Mouse (Mus musculus) erythroblast, embryonic 14.5 days (primary cell): ENCODE data around the gene Lrrc4c. TPM values are rescaled to one million over a fixed set of nuclear protein-coding genes. Genes with fewer than 3 reads are reported as not detected.

Source experiments
- H3K27me3 ChIP-seq: 2 replicates; pipeline ENCODE4 v1.6.1; 2012; ENCODE audit warnings: inconsistent platforms; ENCODE audit not compliant: control insufficient read depth
- H3K36me3 ChIP-seq: 2 replicates; pipeline ENCODE4 v1.6.1; 2012; ENCODE audit warnings: mild to moderate bottlenecking, inconsistent platforms; ENCODE audit not compliant: control insufficient read depth
- H3K4me1 ChIP-seq: 2 replicates; pipeline ENCODE4 v1.6.1; 2012; ENCODE audit warnings: inconsistent platforms; ENCODE audit not compliant: control insufficient read depth
- H3K4me3 ChIP-seq: replicated peaks from 2 replicates; pipeline ENCODE3; 2012; ENCODE audit warnings: moderate library complexity, mild to moderate bottlenecking, inconsistent platforms
- H3K9me3 ChIP-seq: 2 replicates; pipeline ENCODE4 v1.6.1; 2012; ENCODE audit warnings: low read length, inconsistent platforms, mixed read lengths; ENCODE audit not compliant: control insufficient read depth
- GATA1 ChIP-seq: IDR thresholded peaks from 2 replicates; pipeline ENCODE4 v1.6.1; 2012; ENCODE audit warnings: low read length, inconsistent platforms, mixed read lengths
- TAL1 ChIP-seq: IDR thresholded peaks from 3 replicates; pipeline ENCODE4 v1.6.1; 2012; ENCODE audit warnings: low read length, inconsistent platforms, mixed read lengths
- polyA plus RNA-seq: library from polyadenylated mRNA; stranded (reverse); fragments of >175 nt; gene quantifications from 2 replicates; pipeline ENCODE4 v1.2.3, GENCODE M21; 2012

The Lrrc4c gene
- polyA plus RNA-seq, 1 experiment, result not detected

GRCm38 (mm10) chr2:97614724-97615123 is 1296.8 kb downstream of the Lrrc4c start:
- no peaks in the 10 kb centered on the region for H3K36me3 ChIP-seq
- H3K27me3 ChIP-seq, result no peaks in the 10 kb centered on the region
- peaks cover 1% of the 10 kb centered on the region; the same call in 1 of the 2 replicates for H3K9me3 ChIP-seq
- H3K4me1 ChIP-seq, result no peaks in the 10 kb centered on the region
- TF ChIP-seq GATA1, result no peak
- no peak for TF ChIP-seq TAL1
- H3K4me3 ChIP-seq, result no peak overlapping the region

- H3K4me3 ChIP-seq, result no peak overlapping the region
- no peaks in the 10 kb centered on the region for H3K27me3 ChIP-seq
- H3K36me3 ChIP-seq, result no peaks in the 10 kb centered on the region
- no peak for TF ChIP-seq TAL1
- TF ChIP-seq GATA1, result no peak
- H3K9me3 ChIP-seq, result peaks cover 2% of the 10 kb centered on the region; the same call in 1 of the 2 replicates
- no peaks in the 10 kb centered on the region for H3K4me1 ChIP-seq
Observed at GRCm38 (mm10) chr2:97618589-97618988, 1300.6 kb downstream of the Lrrc4c start.

GRCm38 (mm10) chr2:97639941-97640340 is 1322.0 kb downstream of the Lrrc4c start:
- TF ChIP-seq GATA1, result no peak
- no peak for TF ChIP-seq TAL1

GRCm38 (mm10) chr2:97641661-97642060 is 1323.7 kb downstream of the Lrrc4c start:
- no peaks in the 10 kb centered on the region for H3K36me3 ChIP-seq
- H3K27me3 ChIP-seq, result no peaks in the 10 kb centered on the region
- no peak for TF ChIP-seq TAL1
- TF ChIP-seq GATA1, result no peak
- H3K4me1 ChIP-seq, result no peaks in the 10 kb centered on the region
- H3K4me3 ChIP-seq, result no peak overlapping the region
- H3K9me3 ChIP-seq, result no peaks in the 10 kb centered on the region

More at GRCm38 (mm10) chr2:97639941-97640340, 1322.0 kb downstream of the Lrrc4c start:
- Histone ChIP-seq H3K4me3 (no peak overlapping the region), H3K9me3 (no peaks in the 10 kb centered on the region), H3K4me1 (no peaks in the 10 kb centered on the region), H3K27me3 (no peaks in the 10 kb centered on the region), H3K36me3 (no peaks in the 10 kb centered on the region)

GRCm38 (mm10) chr2:97652711-97653110 is 1334.7 kb downstream of the Lrrc4c start:
- Histone ChIP-seq H3K4me1 (no peaks in the 10 kb centered on the region), H3K4me3 (no peak overlapping the region), H3K9me3 (peaks cover 5% of the 10 kb centered on the region; the same call in 1 of the 2 replicates), H3K27me3 (no peaks in the 10 kb centered on the region), H3K36me3 (no peaks in the 10 kb centered on the region)
- TF ChIP-seq TAL1, result no peak
- TF ChIP-seq GATA1, result no peak
